Mouse (Mus musculus): Measurements from ENCODE around the gene Prkcb.

GRCm38 (mm10) chr7:122579461-122580157, 291.1 kb downstream of the Prkcb start:
- TF ChIP-seq EP300 (IDR thresholded peaks at IDR 0.05; ENCODE audit: insufficient read depth, low read depth, low read length) (no peak), CTCF (IDR thresholded peaks at IDR 0.05) (no peak)

Data from heart, adult 2 months (tissue).